Mouse (Mus musculus) naive thymus-derived CD4-positive, alpha-beta T cell, adult 5 months (primary cell): Measurements from ENCODE around the gene H2afb2. TPM values are rescaled to one million over a fixed set of nuclear protein-coding genes. Genes with fewer than 3 reads are reported as not detected.

Source experiments
- polyA plus RNA-seq: library from polyadenylated mRNA; unstranded; fragments of 100-300 nt; shearing (Covaris generic); gene quantifications from one replicate; pipeline ENCODE4 v1.2.1, GENCODE M21; 2017

Gene H2afb2
- not detected for polyA plus RNA-seq

DNA sequence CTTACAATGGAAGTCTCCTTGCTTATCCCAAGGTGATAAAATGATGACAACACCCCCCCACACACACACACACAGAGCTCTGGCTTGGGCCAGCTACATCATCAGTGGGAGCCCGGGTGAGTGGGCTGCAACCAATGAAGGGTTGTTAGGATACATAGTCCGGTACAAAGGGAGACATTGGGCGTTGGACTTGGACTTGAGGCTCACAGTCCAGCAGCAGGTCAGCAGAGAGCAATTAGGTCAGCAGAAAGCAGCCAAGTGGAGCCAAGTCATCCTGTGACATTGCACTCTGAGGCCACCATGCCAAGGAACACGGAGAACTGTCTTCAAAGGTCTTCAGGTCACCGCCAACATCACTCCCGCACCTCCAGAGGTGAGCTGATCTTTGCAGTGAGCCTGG lies at the start of gene H2afb2:
Gene H2afb2, plus strand, starts transcription at position 301 of the 400 bp plus-strand sequence.

Other genes with a start within 250 kb of the H2afb2 start
- not detected for gene Cpxcr1, start 232.2 kb upstream of the H2afb2 start, polyA plus RNA-seq